Mouse (Mus musculus) stomach, postnatal 0 days (tissue): ENCODE measurements around the gene Tdpoz2.

ENCODE experiments used
- CTCF ChIP-seq: IDR thresholded peaks from 2 replicates; pipeline ENCODE4 v1.5.1; 2016; ENCODE audit warnings: antibody characterized with exemption, low read depth, mild to moderate bottlenecking, moderate library complexity
- EP300 ChIP-seq: optimal IDR thresholded peaks from 2 replicates; pipeline ENCODE3; 2016; ENCODE audit warnings: antibody characterized with exemption

DNA sequence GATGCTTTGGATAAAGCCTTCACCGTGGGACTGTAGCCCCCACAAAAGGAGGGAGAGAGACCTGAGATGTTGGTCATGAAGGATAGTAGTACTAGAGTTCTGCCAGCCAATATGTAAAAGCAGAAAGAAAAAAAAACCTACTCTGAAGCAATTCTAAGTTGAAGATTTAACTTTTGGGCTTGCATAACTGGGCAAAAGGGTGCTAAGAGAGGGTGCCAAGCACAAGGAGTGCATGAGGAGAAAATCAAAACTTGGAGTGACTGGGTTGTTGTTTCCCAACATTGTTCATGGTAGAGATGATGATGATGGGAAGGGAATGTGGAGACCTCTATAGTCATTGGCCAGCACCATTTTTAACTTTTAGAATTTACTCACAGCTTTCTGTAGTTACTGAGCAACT is 50.6 kb downstream of the Tdpoz2 start:
- no peak for TF ChIP-seq CTCF
- no peak for TF ChIP-seq EP300
